Mouse (Mus musculus) stomach, embryonic 16.5 days (tissue): ENCODE results near the gene Rbbp9. TPM values are rescaled to one million over a fixed set of nuclear protein-coding genes. Genes with fewer than 3 reads are reported as not detected.
A peak's percentile ranks its signal among the peaks of the same experiment; 100 is the strongest.
"Not testable (repeated sequence)": the region's sequence is repeated elsewhere in the genome, so short reads cannot be mapped to it uniquely, and the experiment has no call there.

Experiments
- ATAC-seq: fragments of 200-750 bp; cut with Nextera tagmentation; 2 replicates; pipeline ENCODE4 v1.8.0; 2017; ENCODE audit warnings: moderate number of reproducible peaks, moderate TSS enrichment; ENCODE audit not compliant: insufficient read depth, low FRiP score
- H3K27ac ChIP-seq: fragments of 300-500 bp; sonication (generic); 2 replicates; pipeline ENCODE4 v1.5.1; 2014; ENCODE audit warnings: low read length
- H3K27me3 ChIP-seq: fragments of 300-500 bp; sonication (generic); 2 replicates; pipeline ENCODE4 v1.6.1; 2014; ENCODE audit warnings: low read length, control low read depth, mixed read lengths; ENCODE audit not compliant: control insufficient read depth, insufficient read depth
- H3K36me3 ChIP-seq: fragments of 300-500 bp; sonication (generic); 2 replicates; pipeline ENCODE4 v1.6.1; 2014; ENCODE audit warnings: low read length; ENCODE audit not compliant: control insufficient read depth, insufficient read depth
- H3K4me1 ChIP-seq: fragments of 300-500 bp; sonication (generic); 2 replicates; pipeline ENCODE4 v1.6.1; 2014; ENCODE audit warnings: low read length, control low read depth, mixed read lengths; ENCODE audit not compliant: control insufficient read depth, insufficient read depth
- H3K4me2 ChIP-seq: fragments of 300-500 bp; sonication (generic); 2 replicates; pipeline ENCODE4 v1.6.1; 2014; ENCODE audit warnings: low read depth, low read length, mixed read lengths
- H3K4me3 ChIP-seq: fragments of 300-500 bp; sonication (generic); replicated peaks from 2 replicates; pipeline ENCODE4 v1.5.1; 2014; ENCODE audit warnings: mild to moderate bottlenecking, low read length
- H3K9ac ChIP-seq: fragments of 300-500 bp; sonication (generic); 2 replicates; pipeline ENCODE4 v1.6.1; 2014; ENCODE audit warnings: low read length
- H3K9me3 ChIP-seq: fragments of 300-500 bp; sonication (generic); replicated peaks from 2 replicates; pipeline ENCODE4 v1.6.1; 2016; ENCODE audit warnings: low read length, control low read depth; ENCODE audit not compliant: control insufficient read depth
- WGBS: fragments of 180-500 bp; shearing (Covaris S2); extraction: QIAGEN DNeasy Blood & Tissue Kit; methylation state at CpG from one replicate; pipeline ENCODE4 v1.1.7; 2014; 5-methylcytosine and 5-hydroxymethylcytosine counted together
- polyA plus RNA-seq: library from polyadenylated mRNA; unstranded; fragments of >200 nt; fragmentation: Nextera tagmentation; extraction: Ambion mirVana; gene quantifications from 2 replicates; pipeline ENCODE4 v1.2.1, GENCODE M21; 2015

Gene Rbbp9
- 62.2 and 63.1 TPM in 2 replicates for polyA plus RNA-seq

GRCm38 (mm10) chr2:144550529-144550928, at the start of gene Rbbp9:
Gene Rbbp9, minus strand, starts transcription at chr2:144550869.
- Histone ChIP-seq H3K36me3 (peaks cover 1% of the 10 kb centered on the region; the same call in 1 of the 2 replicates), H3K27me3 (no peaks in the 10 kb centered on the region)
- WGBS: under 1% methylated on average over 17 of the region's 17 CpGs

GRCm38 (mm10) chr2:144599831-144600687, 49.4 kb upstream of the Rbbp9 start, which contains the start of gene Dtd1:
Gene Dtd1, plus strand, starts transcription at chr2:144599897.
- ATAC-seq: peak; percentile 96
- no peaks in the 10 kb centered on the region for H3K9me3 ChIP-seq
- H3K4me1 ChIP-seq: no peaks in the 10 kb centered on the region
- WGBS: 2% methylated on average over 50 of the region's 50 CpGs
- H3K9ac ChIP-seq: peak within 1 kb of the TSS; percentile 85
- H3K4me2 ChIP-seq: peak within 1 kb of the TSS; percentile 59
- H3K27ac ChIP-seq: no peak within 1 kb of the TSS
- H3K4me3 ChIP-seq: peak within 1 kb of the TSS; percentile 64
- peaks cover 4% of the 10 kb centered on the region; the same call in 1 of the 2 replicates for H3K36me3 ChIP-seq
- H3K27me3 ChIP-seq: no peaks in the 10 kb centered on the region

More at GRCm38 (mm10) chr2:144550529-144550928, at the start of gene Rbbp9:
- ATAC-seq: peak; percentile 91
- H3K9me3 ChIP-seq: no peaks in the 10 kb centered on the region
- H3K4me2 ChIP-seq: peak within 1 kb of the TSS; percentile 69
- peak within 1 kb of the TSS; percentile 95 for H3K4me3 ChIP-seq
- H3K4me1 ChIP-seq: peaks cover 6% of the 10 kb centered on the region; the same call in 1 of the 2 replicates
- H3K27ac ChIP-seq: peak within 1 kb of the TSS; percentile 71
- peak within 1 kb of the TSS; percentile 89 for H3K9ac ChIP-seq

- H3K9me3 ChIP-seq: no peaks in the 10 kb centered on the region
- WGBS: 72% methylated on average over 2 of the region's 2 CpGs
- H3K4me1 ChIP-seq: peaks cover 7% of the 10 kb centered on the region; the same call in 1 of the 2 replicates
- H3K27ac ChIP-seq: no peak overlapping the region
- peaks cover 4% of the 10 kb centered on the region; the same call in 1 of the 2 replicates for H3K36me3 ChIP-seq
- no peak overlapping the region for H3K4me3 ChIP-seq
- H3K4me2 ChIP-seq: no peak overlapping the region
- no peaks in the 10 kb centered on the region for H3K27me3 ChIP-seq
- no peak overlapping the region for H3K9ac ChIP-seq
- ATAC-seq: no peak
Observed at GRCm38 (mm10) chr2:144598006-144598405, 47.3 kb upstream of the Rbbp9 start.

GRCm38 (mm10) chr2:144593951-144594651, 43.4 kb upstream of the Rbbp9 start, which contains the start of gene Smim26:
Gene Smim26, plus strand, starts transcription at chr2:144594054.
- H3K4me3 ChIP-seq: peak within 1 kb of the TSS; percentile 74
- H3K27ac ChIP-seq: peak within 1 kb of the TSS; percentile 50; the same call in 1 of the 2 replicates
- H3K27me3 ChIP-seq: no peaks in the 10 kb centered on the region
- peaks cover 4% of the 10 kb centered on the region; the same call in 1 of the 2 replicates for H3K36me3 ChIP-seq
- peaks cover 7% of the 10 kb centered on the region; the same call in 1 of the 2 replicates for H3K4me1 ChIP-seq
- H3K4me2 ChIP-seq: peak within 1 kb of the TSS; percentile 76
- peak within 1 kb of the TSS; percentile 78 for H3K9ac ChIP-seq
- ATAC-seq: peak; percentile 95
- H3K9me3 ChIP-seq: no peaks in the 10 kb centered on the region
- under 1% methylated on average over 31 of the region's 31 CpGs for WGBS

- not testable (repeated sequence) for H3K27me3 ChIP-seq, H3K27ac ChIP-seq, H3K4me3 ChIP-seq, H3K4me2 ChIP-seq, H3K9me3 ChIP-seq, H3K4me1 ChIP-seq, ATAC-seq, H3K9ac ChIP-seq
- peaks cover 14% of the 10 kb centered on the region for H3K36me3 ChIP-seq
- WGBS: 68% methylated on average over 8 of the region's 8 CpGs
Observed at GRCm38 (mm10) chr2:144593036-144593435, 42.4 kb upstream of the Rbbp9 start.

- Histone ChIP-seq H3K4me1 (no peaks in the 10 kb centered on the region), H3K4me3 (no peak overlapping the region), H3K36me3 (peaks cover 34% of the 10 kb centered on the region), H3K4me2 (no peak overlapping the region), H3K9me3 (no peaks in the 10 kb centered on the region), H3K9ac (no peak overlapping the region), H3K27me3 (no peaks in the 10 kb centered on the region), H3K27ac (no peak overlapping the region)
- WGBS: 76% methylated on average over 4 of the region's 4 CpGs
- no peak for ATAC-seq
Observed at GRCm38 (mm10) chr2:144588723-144589122, 38.1 kb upstream of the Rbbp9 start.

- no peaks in the 10 kb centered on the region for H3K9me3 ChIP-seq
- peak within 1 kb of the TSS; percentile 88 for H3K4me3 ChIP-seq
- peak within 1 kb of the TSS; percentile 96 for H3K27ac ChIP-seq
- under 1% methylated on average over 44 of the region's 44 CpGs for WGBS
- peaks cover 6% of the 10 kb centered on the region for H3K4me1 ChIP-seq
- H3K4me2 ChIP-seq: peak within 1 kb of the TSS; percentile 71
- ATAC-seq: peak; percentile 98
- peak within 1 kb of the TSS; percentile 87 for H3K9ac ChIP-seq
- peaks cover 5% of the 10 kb centered on the region; the same call in 1 of the 2 replicates for H3K36me3 ChIP-seq
- no peaks in the 10 kb centered on the region for H3K27me3 ChIP-seq
Observed at GRCm38 (mm10) chr2:144555820-144556552, 5.3 kb upstream of the Rbbp9 start, which contains the start of gene Sec23b. Gene Sec23b, plus strand, starts transcription at chr2:144556229.

GRCm38 (mm10) chr2:144555286-144555819, 4.7 kb upstream of the Rbbp9 start:
- ATAC-seq: peak; percentile 17; the same call in 1 of the 2 replicates
- peak overlapping the region; percentile 67 for H3K4me2 ChIP-seq

More at GRCm38 (mm10) chr2:144555286-144555819, 4.7 kb upstream of the Rbbp9 start:
- peak overlapping the region; percentile 88 for H3K4me3 ChIP-seq
- peaks cover 5% of the 10 kb centered on the region; the same call in 1 of the 2 replicates for H3K36me3 ChIP-seq
- no peaks in the 10 kb centered on the region for H3K27me3 ChIP-seq
- WGBS: under 1% methylated on average over 14 of the region's 14 CpGs
- peak overlapping the region; percentile 74 for H3K9ac ChIP-seq
- H3K9me3 ChIP-seq: no peaks in the 10 kb centered on the region
- peaks cover 6% of the 10 kb centered on the region for H3K4me1 ChIP-seq
- H3K27ac ChIP-seq: peak overlapping the region; percentile 96
